Mouse (Mus musculus) small intestine, adult 2 months (tissue): Measurements from ENCODE around the gene Tex13c3. TPM values are rescaled to one million over a fixed set of nuclear protein-coding genes. Genes with fewer than 3 reads are reported as not detected.
"Not testable (repeated sequence)": the region's sequence is repeated elsewhere in the genome, so short reads cannot be mapped to it uniquely, and the experiment has no call there.

Source experiments
- H3K27ac ChIP-seq: fragments of 200-500 bp; 2 replicates; pipeline ENCODE4 v1.5.1; 2012; ENCODE audit warnings: low read depth, low read length, control low read depth, inconsistent platforms; ENCODE audit not compliant: insufficient read depth
- H3K27me3 ChIP-seq: fragments of 200-500 bp; 2 replicates; pipeline ENCODE4 v1.6.1; 2012; ENCODE audit warnings: mild to moderate bottlenecking, moderate library complexity, low read length, inconsistent platforms; ENCODE audit not compliant: control insufficient read depth, insufficient read depth
- H3K36me3 ChIP-seq: fragments of 200-500 bp; 2 replicates; pipeline ENCODE4 v1.6.1; 2012; ENCODE audit warnings: mild to moderate bottlenecking, low read length, control low read depth, inconsistent platforms; ENCODE audit not compliant: control insufficient read depth, insufficient read depth
- H3K4me1 ChIP-seq: fragments of 200-500 bp; 2 replicates; pipeline ENCODE4 v1.6.1; 2012; ENCODE audit warnings: low read length, inconsistent platforms, mixed read lengths; ENCODE audit not compliant: control insufficient read depth, insufficient read depth, insufficient read length
- H3K4me3 ChIP-seq: fragments of 200-500 bp; 2 replicates; pipeline ENCODE4 v1.5.1; 2012; ENCODE audit warnings: low read depth, mild to moderate bottlenecking, control low read depth, inconsistent platforms, low read length, moderate library complexity
- CTCF ChIP-seq: fragments of 200-500 bp; IDR thresholded peaks from 2 replicates; pipeline ENCODE4 v1.5.1; 2012; ENCODE audit warnings: low read depth, mild to moderate bottlenecking, control low read depth, inconsistent platforms, low read length, moderate library complexity, mixed read lengths; ENCODE audit not compliant: insufficient replicate concordance, insufficient read length; ENCODE audit errors: extremely low read depth
- POLR2A ChIP-seq: fragments of 200-500 bp; IDR thresholded peaks from 2 replicates; pipeline ENCODE4 v1.6.1; 2012; ENCODE audit warnings: low read depth, mild to moderate bottlenecking, control low read depth, inconsistent platforms, low read length, moderate library complexity
- WGBS: fragments of 180-500 bp; shearing (Covaris S2); methylation state at CpG from one replicate; pipeline ENCODE4 v1.1.7; 2018; 5-methylcytosine and 5-hydroxymethylcytosine counted together
- polyA plus RNA-seq: library from polyadenylated mRNA; depleted of rRNA; stranded (reverse); fragments of >200 nt; gene quantifications from 2 replicates; pipeline ENCODE4 v1.2.3, GENCODE M21; 2012; rRNA removed

The Tex13c3 gene
- not detected in 2 replicates for polyA plus RNA-seq

DNA sequence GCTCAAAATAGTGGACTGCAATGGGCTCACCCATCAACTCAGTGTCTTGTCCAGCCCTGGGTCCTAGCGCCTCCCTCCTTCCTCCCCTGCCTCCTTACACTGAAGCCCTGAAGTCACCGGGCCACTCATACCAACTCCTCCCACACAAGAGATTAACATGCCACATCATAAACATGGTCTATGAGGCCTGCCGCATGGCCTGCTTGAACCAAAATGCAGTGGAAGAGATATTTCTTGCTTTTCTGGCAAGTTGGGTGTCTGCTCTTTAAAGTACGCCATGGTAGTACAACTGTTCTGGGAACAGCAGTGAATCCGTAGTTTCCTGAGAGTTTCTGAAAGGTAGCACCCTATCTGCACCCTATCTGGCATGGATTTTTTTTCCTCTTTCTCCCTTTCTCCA lies at the start of gene Tex13c3:
Gene Tex13c3, minus strand, starts transcription at position 101 of the 400 bp plus-strand sequence.
- H3K27ac ChIP-seq, H3K4me1 ChIP-seq, H3K27me3 ChIP-seq, H3K4me3 ChIP-seq, H3K36me3 ChIP-seq: not testable (repeated sequence)
- 90% methylated on average over 5 of the region's 5 CpGs for WGBS

GRCm38 (mm10) chrX:19489731-19490130 lies 8.6 kb upstream of the Tex13c3 start:
- no peaks in the 10 kb centered on the region for H3K4me1 ChIP-seq
- H3K27me3 ChIP-seq: no peaks in the 10 kb centered on the region
- no peak overlapping the region for H3K4me3 ChIP-seq
- H3K27ac ChIP-seq: no peak overlapping the region
- no peak for TF ChIP-seq CTCF
- TF ChIP-seq POLR2A: no peak
- H3K36me3 ChIP-seq: no peaks in the 10 kb centered on the region
- 56% methylated on average over 4 of the region's 4 CpGs for WGBS
